Mouse (Mus musculus): ENCODE measurements at regions not wholly inside any gene's neighbourhood (a gene's known extent, or its start where the extent isn't known, plus 50 kb on each side); places are given as distances from the start of the nearest gene placed in this dataset.

- TF ChIP-seq CTCF (IDR thresholded peaks at IDR 0.05; ENCODE audit: low read depth, low read length) (no peak), TAL1 (conservative IDR thresholded peaks at IDR 0.05; ENCODE audit: low read depth, low read length) (no peak), GATA1 (IDR thresholded peaks at IDR 0.05; ENCODE audit: borderline replicate concordance, low read length) (no peak)
These were observed 172.1 kb upstream of the Serpine2 start for GRCm38 (mm10) chr1:80033121-80033520.
